Mouse (Mus musculus) urinary bladder, postnatal 14 days (tissue): Measurements from ENCODE around the gene Tcf7l2.

Experiments
- DNase-seq: peaks from one replicate; pipeline ENCODE4 v3.0.0; 2021; ENCODE audit warnings: low spot score

Tcf7l2 gene

DNA sequence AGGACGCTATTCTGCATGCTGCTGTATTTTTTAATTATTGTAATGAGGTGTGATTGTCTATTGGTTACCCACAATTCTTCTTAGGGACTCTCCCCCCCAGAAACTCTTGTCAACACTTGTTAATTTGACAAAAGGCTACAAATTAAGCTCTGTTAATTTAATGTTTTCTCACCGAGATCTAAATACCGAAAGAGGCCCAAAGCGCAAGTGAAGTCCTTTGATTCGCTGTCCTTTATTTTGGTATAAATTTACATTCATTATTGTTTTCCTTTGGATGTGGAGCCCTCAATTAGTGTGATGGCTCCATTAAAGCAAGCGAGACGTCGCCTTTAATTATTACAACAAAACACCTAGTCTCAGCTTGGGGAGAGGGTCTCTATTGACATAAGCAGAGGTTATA, 170.3 kb downstream of the Tcf7l2 start:
- no peak for DNase-seq

- no peak for DNase-seq
Measured at GRCm38 (mm10) chr19:55912813-55913212, 171.2 kb downstream of the Tcf7l2 start.

GRCm38 (mm10) chr19:55913585-55913984, 172.0 kb downstream of the Tcf7l2 start:
- no peak for DNase-seq

DNA sequence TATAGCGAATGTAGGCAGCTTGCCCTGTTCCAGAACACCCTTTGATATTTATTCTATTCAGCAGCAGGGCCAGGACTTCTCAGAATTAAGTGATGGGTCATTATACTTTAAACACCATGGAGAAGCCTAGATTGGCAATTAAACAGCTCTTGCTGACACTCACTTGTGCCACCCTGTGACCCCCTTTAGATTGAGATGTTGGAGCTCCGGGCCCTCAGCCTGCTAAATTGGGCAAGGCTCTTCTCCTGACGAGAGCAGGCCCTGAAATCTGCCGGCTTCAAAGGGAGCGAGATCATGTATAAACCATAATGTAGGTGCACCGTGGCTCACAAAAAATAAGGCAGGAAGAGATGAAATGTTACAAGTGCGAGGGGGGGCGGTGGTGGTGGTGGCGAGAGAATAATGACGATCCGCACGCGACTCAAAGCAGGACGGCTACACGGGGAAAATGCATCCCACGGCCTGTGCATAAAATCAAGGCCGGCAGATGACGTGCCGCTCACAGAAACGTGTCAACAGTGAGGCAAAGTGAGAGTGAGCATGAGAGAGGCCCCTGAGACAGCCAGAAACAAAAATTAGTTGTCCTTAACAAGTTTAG, 173.1 kb downstream of the Tcf7l2 start:
- DNase-seq, result no peak

DNA sequence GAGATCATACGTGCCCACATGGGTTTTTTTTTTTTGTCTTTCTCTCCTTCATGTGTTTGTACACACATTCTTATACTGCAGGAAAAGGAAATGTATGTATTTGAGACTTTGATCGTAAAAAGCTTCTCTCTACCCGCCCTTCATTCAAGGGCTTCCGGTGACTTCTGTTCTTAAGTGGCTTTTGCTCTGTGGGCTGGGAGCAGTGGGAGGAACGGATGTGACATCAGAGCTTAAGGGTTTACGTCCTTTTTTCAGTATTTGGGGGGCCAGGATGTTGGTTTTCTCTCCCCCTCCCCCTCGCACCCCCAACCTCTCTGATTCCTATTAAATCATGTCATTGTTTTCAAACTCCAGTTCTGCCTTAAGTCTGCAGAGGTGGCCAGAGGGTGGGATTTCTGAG, 173.9 kb downstream of the Tcf7l2 start:
- DNase-seq, result no peak

- no peak for DNase-seq
Measured at GRCm38 (mm10) chr19:55916211-55916610, 174.6 kb downstream of the Tcf7l2 start.

GRCm38 (mm10) chr19:55923789-55924426, 182.3 kb downstream of the Tcf7l2 start:
- DNase-seq, result no peak

GRCm38 (mm10) chr19:55924800-55925199, 183.2 kb downstream of the Tcf7l2 start:
- DNase-seq, result no peak

- DNase-seq, result no peak
Measured at GRCm38 (mm10) chr19:55925425-55925803, 183.8 kb downstream of the Tcf7l2 start.

GRCm38 (mm10) chr19:55925804-55926521, 184.3 kb downstream of the Tcf7l2 start:
- no peak for DNase-seq

- DNase-seq, result no peak
Measured at GRCm38 (mm10) chr19:55926858-55927673, 185.4 kb downstream of the Tcf7l2 start.

GRCm38 (mm10) chr19:55927674-55928061, 186.0 kb downstream of the Tcf7l2 start:
- DNase-seq, result no peak

DNA sequence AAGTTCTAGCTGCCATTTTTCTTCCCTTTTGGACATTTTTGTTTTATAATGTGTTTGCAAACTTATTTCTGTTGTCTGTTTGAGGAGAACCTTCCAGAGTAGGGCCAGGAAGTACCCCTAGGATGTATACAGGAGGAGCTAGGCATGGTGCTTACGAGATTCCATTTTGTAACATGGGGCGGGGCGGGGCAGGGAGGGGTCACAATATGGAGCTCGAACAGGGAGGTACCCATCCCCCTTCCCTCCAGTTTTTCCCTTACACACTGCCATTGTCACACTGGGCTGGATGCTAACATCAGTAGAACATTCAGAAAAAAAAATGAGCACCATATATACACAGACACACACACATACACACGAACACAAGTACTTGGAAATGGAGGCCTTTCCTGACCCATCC, 187.1 kb downstream of the Tcf7l2 start:
- DNase-seq, result no peak

- DNase-seq, result no peak
Measured at GRCm38 (mm10) chr19:55931642-55932041, 190.0 kb downstream of the Tcf7l2 start.

DNA sequence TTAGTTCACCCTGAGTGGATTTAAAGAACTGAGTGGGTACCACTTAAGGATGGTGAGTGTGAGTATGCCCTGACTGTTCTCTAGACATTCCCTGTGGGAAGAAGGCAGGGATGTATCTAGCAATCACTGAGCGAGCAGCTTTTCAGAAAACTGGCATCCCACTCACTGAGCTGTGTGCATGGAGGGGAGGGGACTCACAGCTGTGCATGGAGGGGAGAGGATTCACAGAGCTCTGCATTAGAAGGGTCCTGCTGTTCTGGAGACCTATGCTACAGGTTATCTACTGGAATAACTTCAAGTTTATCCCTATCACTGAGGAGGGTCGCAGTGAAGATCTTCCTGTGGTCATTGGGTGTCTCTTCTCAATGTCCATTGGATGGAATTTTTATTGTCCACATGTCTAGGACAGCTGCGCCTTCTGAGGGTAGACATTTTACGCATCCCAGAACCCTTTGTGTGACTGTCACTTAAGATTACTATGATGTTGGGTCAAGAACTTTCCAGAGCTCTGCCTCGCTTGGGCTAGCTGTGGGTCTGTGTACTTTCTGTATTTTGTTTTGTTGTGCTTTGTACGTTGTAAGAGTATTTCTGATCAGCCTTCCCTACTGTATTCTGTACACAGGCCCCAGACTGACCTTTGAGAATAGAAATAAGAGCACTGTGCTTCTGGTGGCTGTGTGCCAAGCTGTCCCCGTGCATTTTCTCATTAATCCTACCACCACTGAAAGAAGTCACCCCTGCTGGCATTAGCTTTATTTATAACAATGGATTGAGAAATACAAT, 192.5 kb downstream of the Tcf7l2 start:
- no peak for DNase-seq

- DNase-seq, result no peak
Measured at GRCm38 (mm10) chr19:55934730-55935003, 193.0 kb downstream of the Tcf7l2 start.

- no peak for DNase-seq
Measured at GRCm38 (mm10) chr19:55937026-55937425, 195.4 kb downstream of the Tcf7l2 start.

DNA sequence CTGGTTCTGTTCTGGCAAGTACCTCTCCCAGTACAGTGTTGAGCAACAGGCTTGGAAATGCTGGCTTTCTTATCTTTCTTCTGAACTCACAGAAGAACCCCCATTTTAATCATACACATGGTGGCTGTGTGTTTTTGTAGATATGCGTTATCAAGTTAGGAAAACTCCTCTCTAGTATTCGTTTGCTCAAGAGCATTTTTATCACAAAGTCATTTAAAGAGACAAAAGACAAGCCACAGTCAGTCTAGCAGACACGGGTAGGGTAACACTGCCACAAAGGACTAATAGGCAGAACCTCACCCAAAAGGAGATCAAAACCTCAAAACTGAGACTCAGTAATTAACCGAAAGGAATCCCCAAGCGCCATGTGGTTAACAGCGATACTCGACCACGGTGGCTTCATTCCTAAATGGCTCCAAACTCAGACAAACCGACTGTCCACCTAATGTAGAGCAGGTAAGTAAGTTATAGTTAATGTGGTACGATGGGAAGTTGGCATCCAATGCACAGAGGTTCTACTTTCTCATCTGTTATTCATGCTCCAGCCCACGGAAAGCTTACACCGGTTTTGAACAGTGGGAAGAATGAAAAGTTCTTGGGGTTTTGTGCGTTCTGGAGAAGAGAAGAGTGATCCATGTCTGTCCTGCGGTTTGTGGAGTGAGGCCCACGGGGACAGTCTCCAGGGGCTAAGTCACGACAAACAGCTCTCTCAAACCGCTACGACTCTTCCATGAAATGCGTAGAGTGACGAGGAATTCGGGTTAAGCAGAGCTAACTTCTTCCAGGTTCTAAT, 196.8 kb downstream of the Tcf7l2 start:
- DNase-seq, result no peak

GRCm38 (mm10) chr19:55939090-55939489, 197.5 kb downstream of the Tcf7l2 start:
- DNase-seq, result no peak

DNA sequence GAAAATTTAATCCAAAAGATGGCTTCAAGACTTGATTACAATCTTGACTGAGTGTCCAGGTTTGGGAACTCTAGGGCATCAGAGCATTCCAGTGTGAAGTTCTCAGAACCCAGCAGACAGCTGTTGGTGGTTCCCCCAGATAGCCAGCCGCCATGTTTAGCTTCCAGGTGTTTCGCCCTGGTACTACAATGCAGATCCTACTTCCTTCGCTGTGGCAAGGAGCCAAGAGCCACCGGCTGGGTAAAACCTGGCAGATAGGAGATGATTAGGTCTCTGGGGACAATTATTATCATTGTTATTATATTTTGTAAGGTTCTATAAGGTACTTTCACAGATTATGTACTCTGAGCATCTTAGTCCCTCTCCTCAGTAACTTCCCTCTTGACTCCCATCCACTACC, 198.1 kb downstream of the Tcf7l2 start:
- no peak for DNase-seq

- no peak for DNase-seq
Measured at GRCm38 (mm10) chr19:55940538-55941252, 199.1 kb downstream of the Tcf7l2 start.
